Mouse (Mus musculus): ENCODE data around the gene Agps. TPM values are rescaled to one million over a fixed set of nuclear protein-coding genes. Genes with fewer than 3 reads are reported as not detected.

Agps gene
- polyA plus RNA-seq (2012; rRNA removed): 1.4 and 2.0 TPM in 2 replicates

DNA sequence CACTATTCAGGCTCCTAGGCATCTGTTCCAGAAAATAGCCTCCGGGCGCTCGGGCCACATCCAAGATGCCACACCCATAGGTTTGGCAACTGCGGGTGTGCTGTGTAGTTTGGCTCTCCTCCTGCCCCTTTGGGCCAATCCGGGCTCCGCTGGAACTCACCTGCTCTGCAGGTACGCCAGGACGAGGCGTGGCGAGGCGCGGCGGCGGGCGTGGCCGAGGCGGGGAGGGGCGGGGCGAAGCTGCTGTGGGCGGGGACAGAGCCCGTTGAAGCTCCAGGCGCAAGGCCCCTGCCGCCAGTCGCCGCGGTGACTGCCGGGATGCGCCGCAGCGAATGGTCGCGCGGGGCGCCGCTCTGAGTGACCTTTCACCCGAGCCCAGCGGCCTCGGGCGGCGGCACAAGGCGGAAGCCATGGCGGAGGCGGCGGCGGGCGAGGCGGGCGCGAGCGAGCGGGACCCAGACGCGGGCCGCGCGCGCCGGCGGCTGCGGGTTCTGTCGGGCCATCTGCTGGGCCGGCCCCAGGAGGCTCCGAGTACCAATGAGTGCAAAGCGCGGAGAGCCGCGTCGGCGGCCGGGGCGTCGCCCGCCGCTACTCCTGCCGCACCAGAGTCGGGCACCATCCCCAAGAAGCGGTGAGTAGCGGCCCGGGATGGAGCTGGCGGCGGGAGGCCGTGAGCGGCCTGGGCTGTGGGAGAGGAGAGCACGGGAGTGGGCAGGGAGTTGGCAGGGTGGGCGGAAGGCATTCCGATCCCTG is at the start of gene Agps:
Agps (plus strand) TSS at position 297 of the 753 bp plus-strand sequence.

DNA sequence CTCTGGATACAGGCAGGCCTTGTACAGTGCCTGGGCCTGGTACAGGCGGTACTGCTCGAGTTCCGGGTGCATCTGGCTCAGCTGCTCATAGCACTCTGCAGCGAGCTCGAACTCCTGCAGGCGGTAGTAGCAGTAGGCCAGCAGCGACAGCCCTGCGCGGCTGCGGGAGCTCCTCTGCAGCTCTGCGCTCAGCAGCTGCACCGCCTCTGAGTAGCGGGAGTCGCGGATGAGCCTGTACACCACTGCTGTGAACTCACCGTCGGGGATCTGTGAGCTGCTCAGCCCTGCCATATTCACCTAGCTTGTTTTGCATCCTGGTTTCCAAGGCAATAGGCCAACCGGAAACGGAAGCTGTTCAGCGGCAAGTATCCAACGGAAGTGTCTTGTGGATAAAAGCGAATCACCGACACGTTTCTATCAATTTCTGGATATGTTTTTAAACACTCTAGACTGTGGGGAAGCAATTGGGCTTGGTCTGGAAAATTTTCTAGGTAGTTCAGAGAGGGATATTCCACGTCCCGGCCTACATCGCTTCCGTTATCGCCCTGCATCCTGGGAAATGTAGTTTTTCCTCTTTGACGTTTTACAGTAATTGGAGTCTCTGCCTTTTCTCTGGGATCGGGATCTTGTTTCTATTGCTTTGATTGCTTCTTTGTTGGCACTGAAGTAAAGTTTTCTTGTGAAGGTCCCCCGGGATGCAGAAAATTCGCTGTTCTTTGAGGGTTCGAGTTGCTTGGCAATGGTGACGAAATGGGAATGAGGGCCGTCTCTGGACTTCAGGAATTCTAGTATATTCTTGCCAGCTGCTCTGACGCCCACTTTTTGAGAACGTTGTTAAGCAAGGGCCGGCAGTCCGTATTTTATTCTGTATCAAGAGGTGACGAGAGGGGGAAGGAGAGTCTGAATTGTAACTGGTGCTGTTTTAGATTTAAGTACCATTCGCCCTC is 106.4 kb downstream of the Agps start, which contains the start of gene Ttc30b:
Ttc30b (minus strand) TSS at position 469 of the 947 bp plus-strand sequence.

DNA sequence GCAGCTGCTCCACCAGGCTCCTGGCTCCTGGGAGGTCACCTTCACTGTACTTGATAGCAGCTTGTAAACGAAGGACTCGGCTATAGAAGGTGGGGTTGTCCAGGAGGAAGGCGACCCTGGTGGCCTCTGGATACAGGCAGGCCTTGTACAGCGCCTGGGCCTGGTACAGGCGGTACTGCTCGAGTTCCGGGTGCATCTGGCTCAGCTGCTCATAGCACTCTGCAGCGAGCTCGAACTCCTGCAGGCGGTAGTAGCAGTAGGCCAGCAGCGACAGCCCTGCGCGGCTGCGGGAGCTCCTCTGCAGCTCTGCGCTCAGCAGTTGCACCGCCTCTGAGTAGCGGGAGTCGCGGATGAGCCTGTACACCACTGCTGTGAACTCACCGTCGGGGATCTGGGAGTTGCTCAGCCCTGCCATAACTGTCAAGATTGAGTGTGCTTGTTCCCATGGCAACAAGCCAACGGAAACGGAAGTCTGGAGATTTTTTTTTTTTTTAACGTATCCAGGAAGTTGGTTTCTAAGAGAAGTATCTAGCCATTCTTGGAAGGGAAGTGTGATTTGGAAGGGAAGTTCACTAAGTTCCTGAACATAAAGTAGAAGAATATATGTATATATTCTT is 145.9 kb downstream of the Agps start, which contains the start of gene Ttc30a2:
Ttc30a2 (minus strand) TSS at position 419 of the 617 bp plus-strand sequence.

Other genes with a start within 250 kb of the Agps start
- gene Hnrnpa3, start 172.9 kb upstream of the Agps start, polyA plus RNA-seq (2012; rRNA removed): 1.3 and 2.3 TPM in 2 replicates
- gene Nfe2l2, start 127.5 kb upstream of the Agps start, polyA plus RNA-seq (2012; rRNA removed): 55.7 and 73.4 TPM in 2 replicates
- 5.4 and 6.3 TPM in 2 replicates for gene Ttc30b, start 106.4 kb downstream of the Agps start, polyA plus RNA-seq (2012; rRNA removed)
- gene Ttc30a2, start 146.0 kb downstream of the Agps start, polyA plus RNA-seq (2012; rRNA removed): 0.10 and 0.11 TPM in 2 replicates
- gene Ttc30a1, start 149.8 kb downstream of the Agps start, polyA plus RNA-seq (2012; rRNA removed): 1.4 and 1.9 TPM in 2 replicates